29 mouse cellular contexts compared by ENCODE assay signal in genomic region chr13:52310954-52311353, GRCm38 (mm10).
DNase-seq lines count a peak whose midpoint lies in the region; ATAC-seq and TF ChIP-seq lines count a peak whose summit lies in the region.
"Had no signal": no experiment of that assay in that cellular context is flagged by ENCODE, and none has a peak within 500 bp of the region (broad histone marks: within the 10 kb centered on the region; RNA-seq: fewer than 3 reads in every experiment).

No protein-coding gene starts in this region.

- no peak for TF ChIP-seq CTCF in brain, embryonic 14.5 days (IDR thresholded peaks at IDR 0.05; ENCODE audit: borderline replicate concordance, extremely low read depth, insufficient read depth, insufficient read length)

- WGBS in forebrain, embryonic 14.5 days: 36% methylated on average over 2 of the region's 2 CpGs

- H3K36me3 ChIP-seq in forebrain, embryonic 14.5 days (ENCODE audit: control insufficient read depth, insufficient read depth, low read length): no peaks in the 10 kb centered on the region
- H3K36me3 ChIP-seq: embryonic facial prominence, embryonic 13.5 days; embryonic facial prominence, embryonic 15.5 days; forebrain, embryonic 10.5 days; forebrain, embryonic 12.5 days; forebrain, embryonic 15.5 days; G1E had no signal

- no peak for ATAC-seq in forebrain, embryonic 14.5 days
- ATAC-seq: activated CD4-positive, CD25-positive, alpha-beta regulatory T cell, adult 4 months; CD4-positive, CD25-positive, alpha-beta regulatory T cell, adult 4 months; forebrain, embryonic 15.5 days; forebrain, postnatal 0 days; Patski had no signal

- H3K9me3 ChIP-seq in forebrain, embryonic 14.5 days (replicated peaks; ENCODE audit: control insufficient read depth, low read length): no peaks in the 10 kb centered on the region
- H3K9me3 ChIP-seq: embryonic facial prominence, embryonic 13.5 days; embryonic facial prominence, embryonic 15.5 days; forebrain, embryonic 10.5 days; forebrain, embryonic 12.5 days; forebrain, embryonic 15.5 days had no signal

- no peak overlapping the region for H3K4me2 ChIP-seq in forebrain, embryonic 14.5 days (ENCODE audit: low read length)
- H3K4me2 ChIP-seq: embryonic facial prominence, embryonic 13.5 days; embryonic facial prominence, embryonic 15.5 days; forebrain, embryonic 12.5 days; forebrain, embryonic 15.5 days had no signal

- no peak overlapping the region for H3K4me3 ChIP-seq in forebrain, embryonic 14.5 days (ENCODE audit: low read depth, low read length)
- H3K4me3 ChIP-seq: embryonic facial prominence, embryonic 13.5 days; embryonic facial prominence, embryonic 15.5 days; erythroblast, embryonic 14.5 days; forebrain, embryonic 10.5 days; forebrain, embryonic 12.5 days; forebrain, embryonic 15.5 days had no signal

- H3K4me1 ChIP-seq in forebrain, embryonic 14.5 days (ENCODE audit: control insufficient read depth, insufficient read depth, low read length): no peaks in the 10 kb centered on the region
- H3K4me1 ChIP-seq: embryonic facial prominence, embryonic 13.5 days; embryonic facial prominence, embryonic 15.5 days; forebrain, embryonic 10.5 days; forebrain, embryonic 15.5 days had no signal

- H3K27me3 ChIP-seq in forebrain, embryonic 14.5 days (replicated peaks; ENCODE audit: control insufficient read depth, insufficient read depth, low read length): no peaks in the 10 kb centered on the region
- H3K27me3 ChIP-seq: CH12.LX; embryonic facial prominence, embryonic 13.5 days; embryonic facial prominence, embryonic 15.5 days; forebrain, embryonic 12.5 days; forebrain, embryonic 15.5 days had no signal

- no peak for TF ChIP-seq POLR2A in brain, embryonic 14.5 days (IDR thresholded peaks at IDR 0.05; ENCODE audit: borderline replicate concordance, extremely low read depth, insufficient read depth, insufficient read length, poor library complexity, severe bottlenecking)

- H3K9ac ChIP-seq in forebrain, embryonic 14.5 days (ENCODE audit: low read length): no peak overlapping the region
- H3K9ac ChIP-seq: embryonic facial prominence, embryonic 13.5 days; embryonic facial prominence, embryonic 15.5 days; forebrain, embryonic 12.5 days; forebrain, embryonic 15.5 days; forebrain, postnatal 0 days had no signal

- DNase-seq in left cerebral cortex, postnatal 4 days: peak; percentile 15
- DNase-seq in left cerebral cortex, postnatal 14 days (ENCODE audit: low spot score in 2 of 2): no peak
- peak; percentile 79 for DNase-seq in R1 (ENCODE audit: low read depth, low spot score)
- DNase-seq in brain, embryonic 14.5 days (ENCODE audit: low read depth): peak; percentile 11
- DNase-seq in forebrain, embryonic 14.5 days (ENCODE audit: low spot score): no peak
- no peak for DNase-seq in layer of hippocampus, postnatal 10 days (ENCODE audit: low spot score in 2 of 2)
- DNase-seq: adrenal gland, adult 8-10 months; adrenal gland, postnatal 14 days; adrenal gland, postnatal 36 days; B cell, adult 2 months; cerebellum, adult 11 months; cerebellum, adult 18-20 months; cerebellum, adult 8-10 months; cerebellum, adult 9-11 months; cerebellum, postnatal 14 days; cerebellum, postnatal 36 days; embryo, embryonic 11 days; forebrain, postnatal 0 days had no signal

- no peak overlapping the region for H3K27ac ChIP-seq in forebrain, embryonic 14.5 days (ENCODE audit: low read depth, low read length)
- H3K27ac ChIP-seq: embryonic facial prominence, embryonic 13.5 days; embryonic facial prominence, embryonic 15.5 days; forebrain, embryonic 10.5 days; forebrain, embryonic 12.5 days; forebrain, embryonic 15.5 days had no signal

- intact Hi-C loops in left cerebral cortex, postnatal 4 days (cut with DNase I): no loop called here
- intact Hi-C loops in left cerebral cortex, postnatal 14 days (cut with DNase I): no loop called here

Comparison
In these comparisons a context has a peak if more than half of its experiments do, and no peak if none do; other contexts are left out.
1. DNase-seq: peak in left cerebral cortex, postnatal 4 days (single experiment), R1 (single experiment) and brain, embryonic 14.5 days (single experiment); none in left cerebral cortex, postnatal 14 days (0 of 2), forebrain, embryonic 14.5 days (single experiment) and layer of hippocampus, postnatal 10 days (0 of 2).